Comparison of ENCODE assay signal across 15 mouse cellular contexts in genomic region chr19:28442161-28442560, GRCm38 (mm10).
"Had no signal": no experiment of that assay in that cellular context is flagged by ENCODE, and none has a peak within 500 bp of the region (broad histone marks: within the 10 kb centered on the region; RNA-seq: fewer than 3 reads in every experiment).

No protein-coding gene starts in this region.

- H3K4me2 ChIP-seq: neural tube, embryonic 15.5 days; stomach, embryonic 15.5 days had no signal

- H3K4me1 ChIP-seq: neural tube, embryonic 15.5 days; stomach, embryonic 15.5 days had no signal

- H3K27me3 ChIP-seq: neural tube, embryonic 15.5 days; stomach, embryonic 15.5 days had no signal

- H3K9ac ChIP-seq: neural tube, embryonic 15.5 days; stomach, embryonic 15.5 days had no signal

- H3K36me3 ChIP-seq: neural tube, embryonic 15.5 days; stomach, embryonic 15.5 days had no signal

- H3K4me3 ChIP-seq: neural tube, embryonic 15.5 days; stomach, embryonic 15.5 days had no signal

- DNase-seq: retina, postnatal 1 day; right cerebral cortex, adult 18-20 months; right cerebral cortex, postnatal 14 days; right cerebral cortex, postnatal 25 days; right cerebral cortex, postnatal 4 days; spleen, adult 18-20 months; thymus, adult 18-20 months; thymus, adult 2 months; thymus, postnatal 14 days; thymus, postnatal 25 days; thymus, postnatal 36 days; thymus, postnatal 4 days had no signal

- H3K27ac ChIP-seq: neural tube, embryonic 15.5 days; stomach, embryonic 15.5 days; stomach, postnatal 0 days had no signal

- H3K9me3 ChIP-seq: neural tube, embryonic 15.5 days; stomach, embryonic 15.5 days had no signal
